Comparison of ENCODE assay signal across 12 mouse cellular contexts in genomic region chr4:106981385-106982103, GRCm38 (mm10).
A peak's percentile ranks its signal among the peaks of the same experiment; 100 is the strongest.
DNase-seq lines count a peak whose midpoint lies in the region; ATAC-seq lines count a peak whose summit lies in the region.
"Had no signal": no experiment of that assay in that cellular context is flagged by ENCODE, and none has a peak within 500 bp of the region (broad histone marks: within the 10 kb centered on the region; RNA-seq: fewer than 3 reads in every experiment).

No protein-coding gene starts in this region.

- DNase-seq in kidney, adult 9 months: peak; percentile 55
- DNase-seq in kidney, adult 11 months: no peak
- DNase-seq in A20 (ENCODE audit: low read depth, low spot score): peak; percentile 76
- DNase-seq in layer of hippocampus, adult 18-20 months (ENCODE audit: low spot score in 2 of 2): no peak
- DNase-seq in adrenal gland, postnatal 10 days: no peak
- no peak for DNase-seq in heart, adult 8-10 months (ENCODE audit: low spot score)
- DNase-seq: cerebellum, adult 9-10 months; gastrocnemius, postnatal 25 days; thymus, postnatal 4 days had no signal

- peak; percentile 74 for ATAC-seq in granulocyte monocyte progenitor cell, adult 5-6 weeks (replicated peaks; ENCODE audit: poor library complexity, severe bottlenecking)
- peak; percentile 65 for ATAC-seq in megakaryocyte, adult 5-6 weeks (ENCODE audit: poor library complexity, severe bottlenecking)
- ATAC-seq: midbrain, embryonic 13.5 days had no signal

Comparison
In these comparisons a context has a peak if more than half of its experiments do, and no peak if none do; other contexts are left out.
1. DNase-seq: peak in kidney, adult 9 months (single experiment) and A20 (single experiment); none in kidney, adult 11 months (single experiment), layer of hippocampus, adult 18-20 months (0 of 2), adrenal gland, postnatal 10 days (single experiment) and heart, adult 8-10 months (single experiment).